Mouse (Mus musculus) MEL (cell line): ENCODE data around the gene Tagap1. TPM values are rescaled to one million over a fixed set of nuclear protein-coding genes. Genes with fewer than 3 reads are reported as not detected.
A peak's percentile ranks its signal among the peaks of the same experiment; 100 is the strongest.
"Not testable (repeated sequence)": the region's sequence is repeated elsewhere in the genome, so short reads cannot be mapped to it uniquely, and the experiment has no call there.

Experiments
- DNase-seq: peaks from one replicate; pipeline ENCODE4 v3.0.0; 2011; ENCODE audit warnings: low read depth, low spot score
- H3K27ac ChIP-seq: 2 replicates; pipeline ENCODE4 v1.5.1; 2012; ENCODE audit warnings: low read depth, mild to moderate bottlenecking, control low read depth, low read length, moderate library complexity; ENCODE audit not compliant: control insufficient read depth
- H3K27me3 ChIP-seq, 2 experiments: fragments of 150-350 bp in 1 of 2; sonication (generic) in 1 of 2; 2 replicates each; pipeline ENCODE4 v1.6.1; 2012; ENCODE audit warnings: low read length in 2 of 2, mild to moderate bottlenecking in 2 of 2, improper control_type of control experiment in 1 of 2, moderate library complexity in 1 of 2; ENCODE audit not compliant: insufficient read depth in 2 of 2, control insufficient read depth in 1 of 2
- H3K36me3 ChIP-seq, 2 experiments: 2 replicates each; pipeline ENCODE4 v1.6.1; 2012 to 2014; ENCODE audit warnings: low read length in 2 of 2, improper control_type of control experiment in 1 of 2, inconsistent platforms in 1 of 2, mild to moderate bottlenecking in 1 of 2; ENCODE audit not compliant: insufficient read depth in 2 of 2, control insufficient read depth in 1 of 2
- H3K4me1 ChIP-seq, 2 experiments: fragments of 150-350 bp in 1 of 2; sonication (generic) in 1 of 2; 2 replicates each; pipeline ENCODE4 v1.6.1; 2012; ENCODE audit warnings: low read length in 2 of 2, improper control_type of control experiment in 1 of 2, mild to moderate bottlenecking in 1 of 2; ENCODE audit not compliant: insufficient read depth in 2 of 2, control insufficient read depth in 1 of 2
- H3K4me3 ChIP-seq, 2 experiments: fragments of 150-350 bp in 1 of 2; sonication (generic) in 1 of 2; 2 replicates each; pipeline ENCODE4 v1.5.1; 2012; ENCODE audit warnings: low read depth in 2 of 2, low read length in 2 of 2, mild to moderate bottlenecking in 2 of 2, moderate library complexity in 2 of 2, control low read depth in 1 of 2, improper control_type of control experiment in 1 of 2; ENCODE audit not compliant: control insufficient read depth in 1 of 2, insufficient read depth in 1 of 2
- H3K79me2 ChIP-seq: 2 replicates; pipeline ENCODE4 v1.6.1; 2012; ENCODE audit warnings: mild to moderate bottlenecking, low read length, moderate library complexity; ENCODE audit not compliant: control insufficient read depth, poor library complexity, insufficient read depth
- H3K9ac ChIP-seq: 2 replicates; pipeline ENCODE4 v1.6.1; 2012; ENCODE audit warnings: low read depth, mild to moderate bottlenecking, control low read depth, low read length, moderate library complexity; ENCODE audit not compliant: control insufficient read depth, poor library complexity, severe bottlenecking
- H3K9me3 ChIP-seq: fragments of 150-350 bp; sonication (generic); replicated peaks from 2 replicates; pipeline ENCODE4 v1.6.1; 2012; ENCODE audit warnings: mild to moderate bottlenecking, low read length, improper control_type of control experiment, moderate library complexity; ENCODE audit not compliant: insufficient read depth
- ELF1 ChIP-seq: IDR thresholded peaks from 2 replicates; pipeline ENCODE4 v1.6.1; 2014; ENCODE audit warnings: low read depth, mild to moderate bottlenecking, inconsistent platforms, low read length, improper control_type of control experiment, moderate library complexity
- POLR2A ChIP-seq, 2 experiments: IDR thresholded peaks; 2 replicates each; pipeline ENCODE4 v1.6.1; 2011 to 2012; ENCODE audit warnings: low read length in 2 of 2, mild to moderate bottlenecking in 2 of 2, control low read depth in 1 of 2, improper control_type of control experiment in 1 of 2, low read depth in 1 of 2, moderate library complexity in 1 of 2; ENCODE audit not compliant: control insufficient read depth in 1 of 2, insufficient read depth in 1 of 2, poor library complexity in 1 of 2
- polyA plus RNA-seq, 2 experiments: library from polyadenylated mRNA; stranded (reverse) in 1 of 2; unstranded in 1 of 2; fragments of >175 nt in 1 of 2; fragments of >200 nt in 1 of 2; gene quantifications; 2 replicates each; pipeline versions ENCODE4 v1.2.1 to v1.2.4; 2012; ENCODE audit warnings: low replicate concordance in 2 of 2, low read depth in 1 of 2; ENCODE audit not compliant: insufficient read length in 2 of 2, insufficient read depth in 1 of 2, missing spikeins in 1 of 2
- total RNA-seq: library from RNA; depleted of rRNA; stranded (reverse); fragments of 300-350 nt; gene quantifications from 2 replicates; pipeline ENCODE4 v1.2.3, GENCODE M21; 2012

Gene Tagap1
- total and polyA plus RNA-seq, 3 experiments = 17.6 to 25.2 TPM; not detected in 1

GRCm38 (mm10) chr17:6947984-6948768, 12.8 kb downstream of the Tagap1 start, which contains the start of gene Rsph3b:
Gene Rsph3b, minus strand, starts transcription at chr17:6948682.
- H3K9me3 ChIP-seq = not testable (repeated sequence)

GRCm38 (mm10) chr17:6947637-6947983, 13.3 kb downstream of the Tagap1 start:
- not testable (repeated sequence) for H3K36me3 ChIP-seq, H3K4me1 ChIP-seq, H3K79me2 ChIP-seq, H3K9me3 ChIP-seq, H3K9ac ChIP-seq, H3K27me3 ChIP-seq, H3K27ac ChIP-seq, DNase-seq
- H3K4me3 ChIP-seq = peak overlapping the region in 1 of 2 experiments; percentile 55; a peak in 2 of 4 replicates

More at GRCm38 (mm10) chr17:6947984-6948768, 12.8 kb downstream of the Tagap1 start, which contains the start of gene Rsph3b:
- TF ChIP-seq POLR2A (IDR thresholded peaks at IDR 0.05; ENCODE audit: control insufficient read depth in 1 of 2, insufficient read depth in 1 of 2, low read depth in 1 of 2, low read length in 2 of 2, poor library complexity in 1 of 2) (peak in 1 of 2 experiments; percentile 34; a peak in 1 of 4 replicates), ELF1 (0 out of 2 replicates have a peak, but pooled peaks have one; percentile 12)
- Histone ChIP-seq H3K27ac (peak within 1 kb of the TSS; percentile 69), H3K4me3 (peak within 1 kb of the TSS; percentile 55 to 72), H3K9ac (peak within 1 kb of the TSS; percentile 62)
- not testable (repeated sequence) for H3K27me3 ChIP-seq, H3K79me2 ChIP-seq, H3K4me1 ChIP-seq, H3K36me3 ChIP-seq
- peak; percentile 70 for DNase-seq

DNA sequence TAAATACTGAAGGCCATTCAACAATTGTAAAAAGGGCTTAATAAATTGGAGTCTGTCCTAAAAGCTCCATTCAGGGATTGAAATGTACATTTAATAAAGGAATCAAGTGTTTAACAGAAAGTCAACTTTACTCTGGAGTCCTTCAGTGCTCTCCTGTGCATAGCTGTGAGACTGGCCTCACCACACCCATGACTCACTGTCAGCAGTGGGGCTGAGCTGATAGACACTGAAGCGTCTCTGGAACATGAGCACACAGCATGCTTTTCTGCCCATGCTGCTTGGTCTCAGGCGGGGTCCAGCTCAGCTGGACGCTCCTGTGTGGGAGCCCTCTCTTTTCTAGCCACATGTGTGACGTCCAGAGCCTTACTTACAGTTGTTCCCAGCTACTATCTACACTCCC, 18.4 kb downstream of the Tagap1 start:
- H3K9ac ChIP-seq, H3K9me3 ChIP-seq, H3K4me3 ChIP-seq, H3K27ac ChIP-seq, H3K36me3 ChIP-seq, DNase-seq, H3K4me1 ChIP-seq, H3K27me3 ChIP-seq, H3K79me2 ChIP-seq: not testable (repeated sequence)

GRCm38 (mm10) chr17:6931625-6932024, 29.3 kb downstream of the Tagap1 start:
- not testable (repeated sequence) for DNase-seq, H3K4me3 ChIP-seq, H3K27me3 ChIP-seq, H3K36me3 ChIP-seq, H3K9ac ChIP-seq, H3K9me3 ChIP-seq, H3K4me1 ChIP-seq, H3K27ac ChIP-seq, H3K79me2 ChIP-seq
